Mouse (Mus musculus) hematopoietic stem cell, adult 5-6 weeks (primary cell): ENCODE measurements around the gene Zdhhc14. TPM values are rescaled to one million over a fixed set of nuclear protein-coding genes. Genes with fewer than 3 reads are reported as not detected.

Source experiments
- ATAC-seq, 2 experiments: fragments of 125-278 bp in 1 of 2; replicated peaks in 1 of 2; 2 replicates each; pipeline ENCODE4 v1.8.0; 2016 to 2017; ENCODE audit warnings: inconsistent platforms in 2 of 2, mild to moderate bottlenecking in 2 of 2, moderate number of reproducible peaks in 2 of 2, low read depth in 1 of 2, moderate TSS enrichment in 1 of 2; ENCODE audit not compliant: low FRiP score in 2 of 2, poor library complexity in 2 of 2, severe bottlenecking in 2 of 2, insufficient read depth in 1 of 2, low TSS enrichment in 1 of 2
- total RNA-seq: library from RNA; stranded (forward); fragments of 172-1452, 232-1000 nt; gene quantifications from 2 replicates; pipeline ENCODE4 v1.2.3, GENCODE M21; 2017

Zdhhc14 gene
- total RNA-seq, 1 experiment from 2014 or later: 1.5 TPM

- no peak; a peak in 1 of 4 replicates for ATAC-seq
Measured at GRCm38 (mm10) chr17:5574672-5575071, 82.3 kb downstream of the Zdhhc14 start.

GRCm38 (mm10) chr17:5575518-5575917 is 83.2 kb downstream of the Zdhhc14 start:
- ATAC-seq: no peak

GRCm38 (mm10) chr17:5582232-5582631 is 89.9 kb downstream of the Zdhhc14 start:
- no peak for ATAC-seq

GRCm38 (mm10) chr17:5582937-5583336 is 90.6 kb downstream of the Zdhhc14 start:
- no peak for ATAC-seq

- no peak for ATAC-seq
Measured at GRCm38 (mm10) chr17:5583472-5584145, 91.3 kb downstream of the Zdhhc14 start.

- ATAC-seq: peak; percentile 75 to 85
Measured at GRCm38 (mm10) chr17:5591604-5592209, 99.3 kb downstream of the Zdhhc14 start.

- no peak for ATAC-seq
Measured at GRCm38 (mm10) chr17:5593071-5593470, 100.7 kb downstream of the Zdhhc14 start.

GRCm38 (mm10) chr17:5595068-5595467 is 102.7 kb downstream of the Zdhhc14 start:
- ATAC-seq: no peak

- ATAC-seq: peak in 1 of 2 experiments; percentile 18; a peak in 1 of 4 replicates
Measured at GRCm38 (mm10) chr17:5596490-5596889, 104.1 kb downstream of the Zdhhc14 start.

GRCm38 (mm10) chr17:5598999-5599398 is 106.6 kb downstream of the Zdhhc14 start:
- no peak for ATAC-seq

GRCm38 (mm10) chr17:5600505-5601027 is 108.2 kb downstream of the Zdhhc14 start:
- ATAC-seq: no peak

- peak; percentile 49 to 76; a peak in 3 of 4 replicates for ATAC-seq
Measured at GRCm38 (mm10) chr17:5601953-5602352, 109.6 kb downstream of the Zdhhc14 start.

GRCm38 (mm10) chr17:5606151-5606591 is 113.8 kb downstream of the Zdhhc14 start:
- no peak for ATAC-seq

GRCm38 (mm10) chr17:5607352-5607751 is 115.0 kb downstream of the Zdhhc14 start:
- ATAC-seq: no peak

GRCm38 (mm10) chr17:5609875-5610552 is 117.7 kb downstream of the Zdhhc14 start:
- ATAC-seq: no peak

- no peak for ATAC-seq
Measured at GRCm38 (mm10) chr17:5612236-5612635, 119.9 kb downstream of the Zdhhc14 start.

- ATAC-seq: no peak
Measured at GRCm38 (mm10) chr17:5614771-5615318, 122.5 kb downstream of the Zdhhc14 start.
